Comparison of ENCODE assay signal across 16 mouse cellular contexts in the genomic region with DNA sequence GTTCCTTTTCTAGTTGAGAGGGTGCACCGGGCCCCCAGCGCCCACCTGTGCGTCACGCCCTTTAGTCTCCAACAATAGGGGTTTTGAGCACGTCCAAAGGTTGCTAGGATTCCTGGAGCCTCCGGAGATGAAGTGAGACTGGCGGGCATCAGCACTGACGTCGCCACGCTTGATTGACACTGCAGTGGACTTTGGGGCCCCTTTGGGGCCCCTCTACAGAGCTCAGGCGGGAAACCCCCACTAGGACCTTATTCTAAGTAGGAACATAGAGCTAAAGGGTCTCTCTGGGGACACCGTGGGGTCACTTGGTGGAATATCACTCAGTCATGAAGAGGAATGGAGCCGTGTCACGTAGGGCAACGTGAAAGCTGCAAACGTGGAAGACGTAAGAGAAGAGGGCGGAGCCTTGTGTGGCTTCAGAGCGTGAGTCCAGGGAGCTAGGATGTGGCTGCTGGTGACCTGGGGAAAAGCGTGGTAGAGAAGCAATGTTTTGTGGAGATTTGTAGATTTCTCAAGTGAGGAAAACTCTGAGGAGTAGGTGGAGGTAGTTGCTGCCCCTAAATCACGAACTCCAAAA.
A peak's percentile ranks its signal among the peaks of the same experiment; 100 is the strongest.
DNase-seq lines count a peak whose midpoint lies in the region; ATAC-seq lines count a peak whose summit lies in the region.
"Had no signal": no experiment of that assay in that cellular context is flagged by ENCODE, and none has a peak within 500 bp of the region (broad histone marks: within the 10 kb centered on the region; RNA-seq: fewer than 3 reads in every experiment).

No protein-coding gene starts in this region.

- peaks cover 21% of the 10 kb centered on the region for H3K27me3 ChIP-seq in heart, embryonic 10.5 days (ENCODE audit: insufficient read depth, poor library complexity, severe bottlenecking)
- H3K27me3 ChIP-seq in midbrain, embryonic 14.5 days (ENCODE audit: control insufficient read depth, insufficient read depth, low read length) = no peaks in the 10 kb centered on the region
- no peaks in the 10 kb centered on the region for H3K27me3 ChIP-seq in midbrain, embryonic 16.5 days (ENCODE audit: control insufficient read depth, insufficient read depth, low read depth, low read length)
- H3K27me3 ChIP-seq in limb, embryonic 10.5 days (ENCODE audit: low read depth, poor library complexity, severe bottlenecking) = peaks cover 25% of the 10 kb centered on the region; the same call in 1 of the 2 replicates
- peaks cover 12% of the 10 kb centered on the region for H3K27me3 ChIP-seq in heart, embryonic 11.5 days (ENCODE audit: control insufficient read depth, insufficient read depth, low read length)

- ATAC-seq in midbrain, embryonic 14.5 days (ENCODE audit: low FRiP score, low TSS enrichment) = no peak
- ATAC-seq in midbrain, embryonic 16.5 days = no peak
- no peak for ATAC-seq in heart, embryonic 11.5 days (replicated peaks; ENCODE audit: insufficient number of reproducible peaks, low FRiP score, low TSS enrichment)
- ATAC-seq: liver, postnatal 0 days had no signal

- peaks cover 10% of the 10 kb centered on the region for H3K4me1 ChIP-seq in heart, embryonic 10.5 days
- peaks cover 25% of the 10 kb centered on the region for H3K4me1 ChIP-seq in midbrain, embryonic 14.5 days (ENCODE audit: control insufficient read depth, insufficient read depth, low read length)
- H3K4me1 ChIP-seq in midbrain, embryonic 16.5 days (ENCODE audit: control insufficient read depth, insufficient read depth, low read length) = peaks cover 14% of the 10 kb centered on the region
- peaks cover 56% of the 10 kb centered on the region for H3K4me1 ChIP-seq in limb, embryonic 10.5 days
- no peaks in the 10 kb centered on the region for H3K4me1 ChIP-seq in heart, embryonic 11.5 days (ENCODE audit: control insufficient read depth, insufficient read depth, low read length)

- H3K4me2 ChIP-seq in midbrain, embryonic 14.5 days (ENCODE audit: low read length) = 0 out of 2 replicates have a peak overlapping the region, but pooled peaks have one; percentile 12
- no peak overlapping the region for H3K4me2 ChIP-seq in midbrain, embryonic 16.5 days (ENCODE audit: low read length)
- H3K4me2 ChIP-seq in heart, embryonic 11.5 days = no peak overlapping the region
- H3K4me2 ChIP-seq: heart, embryonic 15.5 days had no signal

- no peaks in the 10 kb centered on the region for H3K36me3 ChIP-seq in heart, embryonic 10.5 days
- H3K36me3 ChIP-seq in midbrain, embryonic 14.5 days (ENCODE audit: control insufficient read depth, insufficient read depth, low read length) = no peaks in the 10 kb centered on the region
- H3K36me3 ChIP-seq in midbrain, embryonic 16.5 days (ENCODE audit: control insufficient read depth, insufficient read depth, low read length) = no peaks in the 10 kb centered on the region
- H3K36me3 ChIP-seq in limb, embryonic 10.5 days = no peaks in the 10 kb centered on the region
- no peaks in the 10 kb centered on the region for H3K36me3 ChIP-seq in heart, embryonic 11.5 days (ENCODE audit: control insufficient read depth, insufficient read depth, low read length)
- H3K36me3 ChIP-seq: heart, embryonic 15.5 days had no signal

- no peak for DNase-seq in heart, embryonic 10.5 days (ENCODE audit: low spot score)
- DNase-seq in heart, postnatal 4 days = no peak
- DNase-seq in midbrain, embryonic 14.5 days = no peak
- peak; percentile 74 for DNase-seq in ZHBTc4 (ENCODE audit: low read depth, low spot score)
- no peak for DNase-seq in limb, embryonic 10.5 days (ENCODE audit: low spot score)
- DNase-seq in lung, postnatal 36 days = no peak
- DNase-seq: adrenal gland, adult 2 months; cerebellum, adult 2 months; gastrocnemius, postnatal 36 days; liver, postnatal 0 days had no signal

- H3K27ac ChIP-seq in heart, embryonic 10.5 days = no peak overlapping the region
- no peak overlapping the region for H3K27ac ChIP-seq in midbrain, embryonic 14.5 days (replicated peaks; ENCODE audit: low read depth, low read length)
- no peak overlapping the region for H3K27ac ChIP-seq in midbrain, embryonic 16.5 days (ENCODE audit: low read length)
- peak overlapping the region; percentile 58; the same call in 1 of the 2 replicates for H3K27ac ChIP-seq in limb, embryonic 10.5 days
- no peak overlapping the region for H3K27ac ChIP-seq in heart, embryonic 11.5 days (ENCODE audit: low read depth, low read length)
- H3K27ac ChIP-seq: heart, embryonic 15.5 days; left cerebral cortex, adult 2 months; macrophage had no signal

- 0 out of 2 replicates have a peak overlapping the region, but pooled peaks have one; percentile 2 for H3K4me3 ChIP-seq in heart, embryonic 10.5 days
- no peak overlapping the region for H3K4me3 ChIP-seq in midbrain, embryonic 14.5 days (replicated peaks; ENCODE audit: low read depth, low read length)
- no peak overlapping the region for H3K4me3 ChIP-seq in midbrain, embryonic 16.5 days (ENCODE audit: low read depth, low read length)
- no peak overlapping the region for H3K4me3 ChIP-seq in limb, embryonic 10.5 days
- H3K4me3 ChIP-seq in heart, embryonic 11.5 days (ENCODE audit: low read depth, low read length) = no peak overlapping the region
- H3K4me3 ChIP-seq: heart, embryonic 15.5 days; left cerebral cortex, adult 2 months; myocyte had no signal

- H3K9me3 ChIP-seq in heart, embryonic 10.5 days = no peaks in the 10 kb centered on the region
- H3K9me3 ChIP-seq in midbrain, embryonic 14.5 days (ENCODE audit: control insufficient read depth, low read length) = no peaks in the 10 kb centered on the region
- no peaks in the 10 kb centered on the region for H3K9me3 ChIP-seq in midbrain, embryonic 16.5 days (replicated peaks; ENCODE audit: control insufficient read depth, low read length, poor library complexity, severe bottlenecking)
- H3K9me3 ChIP-seq in limb, embryonic 10.5 days (replicated peaks) = no peaks in the 10 kb centered on the region
- H3K9me3 ChIP-seq in heart, embryonic 11.5 days (replicated peaks; ENCODE audit: control insufficient read depth, low read length) = no peaks in the 10 kb centered on the region
- H3K9me3 ChIP-seq: heart, embryonic 15.5 days had no signal

- 25% methylated on average over 21 of the region's 21 CpGs for WGBS in heart, embryonic 10.5 days
- WGBS in midbrain, embryonic 14.5 days = 16% methylated on average over 21 of the region's 21 CpGs
- 15% methylated on average over 21 of the region's 21 CpGs for WGBS in midbrain, embryonic 16.5 days
- WGBS in limb, embryonic 10.5 days = 29% methylated on average over 21 of the region's 21 CpGs
- WGBS in heart, embryonic 11.5 days (ENCODE audit: insufficient replicate concordance) = 26% methylated on average over 21 of the region's 21 CpGs

- no peak overlapping the region for H3K9ac ChIP-seq in midbrain, embryonic 14.5 days (replicated peaks; ENCODE audit: low read length)
- no peak overlapping the region for H3K9ac ChIP-seq in midbrain, embryonic 16.5 days (ENCODE audit: low read depth, low read length)
- no peak overlapping the region for H3K9ac ChIP-seq in heart, embryonic 11.5 days (ENCODE audit: low read depth, low read length)
- H3K9ac ChIP-seq: heart, embryonic 15.5 days; liver, postnatal 0 days had no signal
